Mouse (Mus musculus): Measurements from ENCODE around the gene Clstn3. TPM values are rescaled to one million over a fixed set of nuclear protein-coding genes. Genes with fewer than 3 reads are reported as not detected.
A peak's percentile ranks its signal among the peaks of the same experiment; 100 is the strongest.
"Not testable (repeated sequence)": the region's sequence is repeated elsewhere in the genome, so short reads cannot be mapped to it uniquely, and the experiment has no call there.

Gene Clstn3
- total RNA-seq, 4 experiments from 2014 or later = 331 to 359 (median 336) TPM

DNA sequence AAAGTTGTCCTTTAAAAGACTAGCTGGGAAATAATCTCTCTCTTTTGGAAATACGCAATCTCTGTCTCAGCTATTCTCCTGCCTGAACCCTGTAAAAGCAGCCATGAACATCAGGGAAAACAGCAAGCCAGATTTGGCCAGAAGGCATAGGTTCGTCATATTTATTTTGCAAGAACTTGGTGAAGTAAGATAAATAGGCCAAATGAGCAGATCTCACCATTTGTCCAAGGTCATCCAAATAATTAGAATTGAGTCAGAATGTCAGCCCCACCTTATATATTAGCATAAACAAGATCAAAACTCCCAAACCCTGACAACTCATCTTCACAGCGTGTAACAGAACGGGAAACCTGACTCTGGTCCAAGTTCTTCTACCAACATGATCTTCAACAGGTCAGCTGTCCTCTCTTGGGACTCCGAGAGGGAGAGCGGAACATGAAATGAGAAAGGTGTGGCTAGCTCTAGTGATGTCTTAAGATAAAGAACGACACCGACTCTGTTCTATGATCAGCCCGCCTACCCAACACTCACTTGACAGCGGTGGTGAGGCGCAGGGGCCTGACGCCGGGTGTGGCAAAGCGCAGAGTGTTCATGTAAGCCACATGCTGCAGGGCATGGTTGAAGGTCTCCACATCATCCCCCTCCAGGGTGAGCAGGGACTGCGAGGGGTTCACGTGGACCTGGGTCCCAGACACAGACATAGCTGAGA lies 15.5 kb downstream of the Clstn3 start:
- no peak for DNase-seq (ENCODE audit: low spot score in 2 of 2)

DNA sequence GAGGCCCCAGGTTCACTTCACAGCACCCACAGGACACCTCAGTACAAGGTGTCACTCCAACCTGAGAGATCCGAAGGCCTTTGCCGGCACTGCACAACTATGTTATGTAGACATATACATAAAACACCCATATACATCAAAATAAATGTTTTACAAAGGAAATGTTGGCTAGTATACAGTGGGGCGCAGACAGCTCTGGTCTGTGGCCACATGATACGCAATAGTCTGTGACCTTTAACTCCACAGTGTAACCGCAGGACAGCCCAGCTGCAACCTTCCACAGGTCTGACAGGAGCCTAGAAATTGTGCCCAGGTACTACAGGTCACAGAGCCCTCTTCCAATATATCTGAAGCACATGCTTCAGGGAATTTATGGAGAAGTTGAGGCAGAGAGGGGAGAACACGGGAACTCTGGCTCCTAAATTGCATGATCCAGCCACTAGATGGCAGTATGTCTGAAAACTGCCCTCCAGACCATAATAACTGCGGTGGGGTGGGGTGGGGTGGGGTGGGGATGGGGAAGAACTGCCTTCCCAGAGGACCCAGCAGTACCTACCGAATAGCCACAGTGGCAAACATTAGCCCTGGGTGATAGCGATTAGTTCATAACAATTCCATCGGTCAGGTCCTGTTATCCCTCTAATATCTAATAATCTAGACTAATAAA lies 16.3 kb downstream of the Clstn3 start:
- DNase-seq (ENCODE audit: low spot score in 2 of 2) = no peak

DNA sequence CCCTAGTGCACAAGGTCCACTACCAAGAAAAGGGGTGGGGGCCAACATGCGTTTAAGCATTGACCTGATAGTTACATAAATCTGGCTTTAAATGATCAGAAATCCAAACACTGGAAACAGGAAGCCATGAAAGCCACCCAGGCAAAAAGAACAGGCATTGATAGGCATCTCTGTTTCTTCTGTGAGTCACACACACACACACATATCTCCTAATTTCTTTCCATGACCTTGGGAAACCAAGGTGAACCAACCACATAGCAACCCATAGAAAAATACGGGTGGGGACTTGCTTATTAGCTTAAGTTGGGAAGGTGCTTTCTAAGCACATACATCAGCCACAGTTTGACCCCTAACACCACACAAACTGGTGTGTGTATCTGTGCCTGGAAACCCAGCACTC lies 17.2 kb downstream of the Clstn3 start:
- DNase-seq (ENCODE audit: low spot score in 2 of 2) = no peak

DNA sequence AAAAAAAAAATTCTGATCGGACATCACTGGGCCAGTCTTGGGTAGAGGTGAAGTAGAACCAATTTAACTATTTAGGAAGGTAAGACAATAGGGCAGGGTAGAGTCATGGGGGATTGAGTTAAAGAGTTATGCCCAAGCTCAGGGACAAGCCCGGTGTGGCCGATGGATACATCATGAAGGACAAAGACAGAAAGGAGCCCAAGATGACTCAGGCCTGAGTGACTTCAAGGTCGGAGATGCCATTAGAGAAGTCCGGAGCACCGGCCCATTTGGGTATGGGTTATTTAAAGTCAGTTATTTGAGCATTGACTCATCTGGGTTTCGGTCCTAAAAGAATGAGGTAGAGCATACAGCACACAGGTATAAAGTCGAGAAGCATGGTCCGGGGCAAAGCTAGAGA lies 18.1 kb downstream of the Clstn3 start:
- no peak for DNase-seq (ENCODE audit: low spot score in 2 of 2)

DNA sequence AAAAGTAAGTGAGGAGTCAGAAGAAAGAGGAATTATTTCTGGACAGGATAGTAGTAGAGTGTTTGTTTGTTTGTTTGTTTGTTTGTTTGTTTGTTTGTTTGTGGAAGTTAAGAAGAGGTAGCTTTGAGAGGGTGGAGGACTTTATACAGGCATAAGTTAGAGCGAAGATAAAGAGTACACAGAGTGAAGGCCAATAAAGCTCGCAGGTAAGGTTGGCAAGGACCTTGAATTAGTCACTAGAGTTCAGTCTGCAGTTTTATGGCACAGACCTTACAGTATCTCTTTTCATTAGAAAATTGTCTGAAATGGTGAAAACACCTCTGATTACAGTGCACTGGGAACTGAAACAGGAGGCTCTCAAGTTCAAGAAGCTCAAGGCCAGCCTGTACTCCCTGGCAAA lies 18.6 kb downstream of the Clstn3 start:
- no peak for DNase-seq (ENCODE audit: low spot score in 2 of 2)

DNA sequence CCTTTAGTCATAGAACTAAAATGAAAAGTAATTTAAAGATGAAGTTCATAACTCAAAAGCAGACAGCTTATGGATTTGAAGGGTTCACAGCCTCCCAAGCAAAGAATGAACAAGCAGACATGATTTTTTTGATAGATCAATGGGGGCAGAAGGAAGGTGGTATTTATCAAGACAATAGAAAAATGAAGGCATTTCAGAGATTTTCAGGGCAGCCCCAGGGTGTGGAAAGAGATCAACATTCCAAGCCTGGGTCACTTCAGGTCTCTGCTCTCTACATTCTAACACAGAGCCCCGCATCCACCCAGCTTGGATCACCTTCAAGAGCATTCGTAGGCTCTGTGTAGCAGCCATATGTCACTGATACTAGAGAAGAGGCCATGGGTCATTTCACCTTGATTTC lies 21.3 kb downstream of the Clstn3 start:
- no peak for DNase-seq (ENCODE audit: low spot score in 2 of 2)

DNA sequence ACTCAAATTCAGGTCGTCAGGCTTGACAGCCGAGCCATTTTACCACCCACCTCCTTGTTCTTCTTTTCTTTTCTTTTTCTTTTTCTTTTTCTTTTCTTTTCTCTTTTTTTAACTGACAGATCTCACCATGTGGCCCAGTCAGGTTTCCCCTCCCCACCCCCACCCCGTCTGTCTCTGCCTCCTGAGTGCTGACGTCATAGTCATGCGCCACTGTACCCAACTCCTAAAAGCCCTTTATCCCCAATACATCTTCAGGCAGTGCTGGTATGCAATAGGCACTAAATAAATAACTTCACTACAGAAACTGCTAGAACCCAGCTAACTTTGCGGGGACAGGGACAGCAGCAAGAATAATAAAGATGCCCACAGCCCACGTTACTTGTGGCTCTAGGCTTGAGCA lies 28.3 kb downstream of the Clstn3 start:
- no peak for DNase-seq (ENCODE audit: low spot score in 2 of 2)

DNA sequence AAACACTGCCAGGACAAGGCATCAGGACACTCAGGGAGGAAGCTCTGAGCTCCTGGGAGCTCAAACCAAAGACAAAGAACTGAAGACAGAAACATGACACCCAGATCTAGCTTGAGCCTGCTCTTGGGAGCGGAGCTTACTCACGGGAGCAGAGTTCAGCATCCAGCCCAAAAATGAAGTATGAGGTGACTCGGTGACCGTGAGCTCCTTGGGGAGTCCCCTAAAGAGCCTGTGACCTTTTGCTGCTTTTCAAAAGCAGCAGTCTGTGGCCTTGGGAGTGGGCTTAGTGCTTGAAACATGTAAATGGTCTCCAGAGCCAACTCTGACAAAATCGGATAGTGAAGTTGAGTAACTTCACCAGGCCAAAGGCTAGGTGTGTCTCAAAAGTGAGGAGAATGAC lies 29.4 kb downstream of the Clstn3 start:
- DNase-seq (ENCODE audit: low spot score in 2 of 2) = no peak

DNA sequence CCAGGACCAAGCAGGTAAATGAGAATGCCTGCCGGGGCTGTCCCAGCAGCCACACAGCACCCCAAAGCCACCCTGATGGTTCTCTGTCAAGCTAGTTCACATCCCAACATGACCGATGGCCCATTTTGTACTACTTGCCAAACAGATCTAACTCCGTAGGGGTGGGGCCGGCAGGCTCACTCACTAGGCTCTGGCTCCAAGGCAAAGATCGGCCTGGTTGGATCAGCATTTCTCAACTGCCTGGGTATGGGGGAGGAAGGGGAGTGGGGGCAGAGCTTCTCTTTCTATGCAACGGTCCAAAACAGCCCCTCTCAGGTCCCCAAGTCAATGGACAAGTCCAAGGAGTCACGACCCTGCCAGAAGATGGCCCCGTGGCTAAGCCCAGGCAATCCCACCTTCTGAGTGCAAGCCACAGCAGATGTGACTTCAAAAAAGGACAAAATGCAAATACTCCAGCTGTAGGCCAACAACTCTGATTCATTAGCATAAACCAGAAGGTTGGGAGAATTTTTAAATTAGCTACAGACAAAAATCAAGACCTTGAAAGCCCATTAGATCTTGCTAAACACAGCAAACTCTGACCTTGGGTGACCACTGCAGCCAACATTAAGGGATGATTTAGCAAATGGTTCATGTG lies 30.8 kb downstream of the Clstn3 start:
- no peak for DNase-seq (ENCODE audit: low spot score in 2 of 2)

DNA sequence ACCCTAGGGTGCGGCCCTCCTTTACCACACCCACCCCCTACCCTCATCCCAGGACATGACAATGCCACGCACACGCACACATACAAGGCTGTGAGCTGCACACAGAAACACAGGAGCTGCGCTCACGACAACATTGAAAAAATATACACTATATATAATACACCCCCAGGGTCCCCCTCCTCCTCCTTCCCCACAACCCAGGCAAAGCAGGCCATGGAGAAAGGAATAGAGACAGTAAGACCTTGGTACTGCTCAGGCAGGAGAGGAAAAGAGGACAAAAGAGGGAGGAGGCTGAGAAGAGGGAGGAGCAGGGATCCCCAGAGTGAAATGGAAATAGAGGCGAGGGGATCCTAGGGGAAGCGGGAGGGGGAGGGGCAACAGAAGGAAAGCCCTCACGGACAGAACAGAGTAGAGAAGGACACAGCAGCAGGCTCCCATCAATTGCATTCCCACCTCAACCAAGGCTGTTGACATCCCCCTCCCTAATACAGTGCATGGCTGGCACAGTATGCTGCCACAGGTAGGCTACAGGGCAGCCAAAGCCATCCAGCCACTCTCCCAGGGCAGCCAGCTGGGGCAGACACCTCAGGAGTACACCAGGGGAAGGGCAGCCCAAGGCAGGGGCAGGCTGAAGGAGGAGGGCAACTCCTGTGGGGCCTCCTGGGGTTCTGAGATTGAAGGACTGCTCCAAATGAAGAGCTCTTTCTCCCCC lies 33.7 kb downstream of the Clstn3 start:
- no peak for DNase-seq (ENCODE audit: low spot score in 2 of 2)

DNA sequence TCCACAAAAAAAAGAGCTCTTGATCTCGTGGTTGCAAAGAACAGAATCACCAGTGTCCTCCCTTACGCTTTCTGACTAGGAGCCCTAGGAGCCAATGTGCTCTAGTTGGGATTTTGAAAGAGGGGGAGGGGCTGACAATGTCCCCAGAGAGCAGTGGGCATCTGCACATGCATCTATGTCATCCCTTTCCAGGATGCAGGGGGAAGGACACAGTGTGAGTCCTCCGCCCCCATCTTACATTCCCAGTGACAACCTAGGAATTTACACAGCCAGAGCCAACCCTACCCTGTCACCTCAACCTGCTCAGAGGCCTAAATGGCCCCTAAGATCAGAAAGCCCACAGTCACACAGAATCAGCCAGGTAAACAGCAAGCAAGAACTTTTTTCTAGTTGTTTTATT lies 34.2 kb downstream of the Clstn3 start:
- no peak for DNase-seq (ENCODE audit: low spot score in 2 of 2)

DNA sequence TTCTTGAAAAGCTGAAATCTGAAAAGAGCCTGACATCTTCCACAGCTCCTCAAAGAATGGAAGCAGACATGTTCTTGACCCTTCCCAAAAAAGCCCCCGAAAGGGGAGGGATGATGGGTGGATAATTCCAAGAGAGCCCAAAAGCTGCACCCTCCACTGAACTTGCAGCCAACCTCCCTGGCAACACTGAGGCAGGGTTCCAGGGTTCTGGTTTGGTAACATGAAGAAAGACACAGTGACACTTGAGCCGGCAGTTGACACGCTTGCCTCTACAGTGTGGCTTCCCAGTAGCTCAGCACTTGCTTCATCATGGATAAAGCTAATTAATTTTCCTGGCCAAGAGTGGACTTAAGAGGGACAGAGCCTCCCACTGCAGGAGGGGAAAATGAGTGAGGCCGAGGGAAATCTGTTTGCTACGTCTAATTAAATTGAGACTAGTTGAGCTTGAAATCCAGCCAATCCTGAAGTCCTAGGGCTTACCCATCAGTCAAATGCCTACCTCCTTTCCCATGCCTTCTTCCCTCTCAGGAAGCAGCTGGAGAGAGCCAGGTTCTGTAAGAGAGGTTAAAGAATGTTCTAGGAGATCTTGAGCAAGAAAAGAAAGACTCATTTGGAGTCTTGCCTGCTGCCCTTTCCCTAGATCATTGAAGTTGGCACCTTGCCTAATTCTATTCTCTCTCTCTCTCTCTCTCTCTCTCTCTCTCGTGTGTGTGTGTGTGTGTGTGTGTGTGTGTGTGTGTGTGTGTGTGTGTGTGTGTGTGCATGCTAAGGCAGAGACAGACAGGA lies 36.6 kb downstream of the Clstn3 start:
- no peak for DNase-seq (ENCODE audit: low spot score in 2 of 2)

DNA sequence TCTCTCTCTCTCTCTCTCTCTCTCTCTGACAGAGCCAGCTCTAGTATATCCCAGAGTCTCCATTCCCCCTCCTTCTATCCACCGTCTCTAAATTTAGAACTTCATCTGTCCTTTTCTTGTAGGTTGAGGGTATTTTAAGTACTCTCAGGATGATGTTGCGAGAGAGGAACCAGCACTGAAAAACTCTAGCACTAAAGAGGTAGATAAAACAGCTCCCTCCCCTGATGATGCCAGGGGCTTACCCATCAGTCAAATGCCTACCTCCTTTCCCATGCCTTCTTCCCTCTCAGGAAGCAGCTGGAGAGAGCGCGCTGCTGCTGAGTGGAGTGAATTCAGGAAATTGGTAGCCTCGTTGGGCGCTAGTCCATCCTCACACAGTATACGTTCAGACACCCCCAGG lies 37.3 kb downstream of the Clstn3 start:
- peak in 1 of 2 experiments; percentile 59 for DNase-seq (ENCODE audit: low spot score in 2 of 2)

DNA sequence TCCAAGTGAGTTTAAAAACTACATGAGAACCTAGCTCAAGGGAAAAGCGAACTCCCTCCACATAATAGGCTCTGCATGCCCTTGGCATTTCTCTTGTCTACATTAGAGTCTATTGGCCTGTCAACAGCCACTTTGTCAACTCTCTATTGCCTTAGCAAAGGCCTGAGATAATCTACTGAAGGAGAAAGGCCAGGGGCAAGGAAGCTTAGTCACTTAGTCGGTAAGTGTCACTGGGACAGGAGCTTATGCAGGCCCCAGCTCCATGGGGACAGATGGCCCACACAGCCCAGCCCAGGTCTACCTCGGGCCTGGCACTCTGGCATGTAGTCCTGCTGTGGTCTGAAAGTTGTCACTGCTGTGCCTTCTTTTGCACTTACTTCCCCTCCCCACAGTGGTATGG lies 38.0 kb downstream of the Clstn3 start:
- no peak for DNase-seq (ENCODE audit: low spot score in 2 of 2)

DNA sequence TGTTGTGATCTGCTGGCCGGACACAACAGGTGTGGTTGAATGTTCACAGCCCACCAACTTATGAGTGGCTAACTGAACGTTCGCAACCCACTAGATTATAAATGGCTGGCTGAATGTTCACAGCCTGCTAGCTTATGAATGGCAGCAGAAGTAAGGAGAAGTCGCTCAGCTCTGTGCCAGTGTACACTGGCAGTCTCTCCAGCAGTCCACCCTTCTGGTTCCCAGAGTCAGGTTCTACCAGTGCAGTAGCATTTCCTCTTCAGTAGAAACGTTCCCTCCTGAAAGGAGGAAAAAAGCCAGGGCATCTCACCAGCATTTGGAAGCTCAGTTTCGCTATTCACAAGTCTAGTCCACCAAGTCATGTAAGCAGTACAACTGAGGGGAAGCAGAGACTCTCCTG lies 39.1 kb downstream of the Clstn3 start:
- no peak for DNase-seq (ENCODE audit: low spot score in 2 of 2)

DNA sequence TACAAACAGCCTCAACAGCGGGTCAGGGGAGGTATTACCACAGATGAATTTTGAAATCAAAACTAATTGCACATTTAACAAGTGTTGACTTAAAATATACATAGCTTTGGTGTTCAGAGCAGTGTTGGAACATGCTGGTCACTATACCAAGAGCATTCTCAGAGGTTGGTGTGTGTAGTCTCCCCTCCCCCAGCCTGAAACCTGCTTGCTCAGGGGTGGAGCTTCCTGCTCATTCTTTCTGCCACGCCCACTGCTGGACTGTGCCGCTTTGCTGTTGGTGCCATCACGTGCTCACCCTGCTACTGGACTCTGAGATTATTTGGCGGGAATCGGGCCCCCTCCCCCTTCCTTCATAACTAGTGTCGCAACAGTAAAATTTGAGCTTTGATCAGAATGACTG lies 39.6 kb downstream of the Clstn3 start:
- not testable (repeated sequence) for DNase-seq (ENCODE audit: low spot score in 2 of 2)

DNA sequence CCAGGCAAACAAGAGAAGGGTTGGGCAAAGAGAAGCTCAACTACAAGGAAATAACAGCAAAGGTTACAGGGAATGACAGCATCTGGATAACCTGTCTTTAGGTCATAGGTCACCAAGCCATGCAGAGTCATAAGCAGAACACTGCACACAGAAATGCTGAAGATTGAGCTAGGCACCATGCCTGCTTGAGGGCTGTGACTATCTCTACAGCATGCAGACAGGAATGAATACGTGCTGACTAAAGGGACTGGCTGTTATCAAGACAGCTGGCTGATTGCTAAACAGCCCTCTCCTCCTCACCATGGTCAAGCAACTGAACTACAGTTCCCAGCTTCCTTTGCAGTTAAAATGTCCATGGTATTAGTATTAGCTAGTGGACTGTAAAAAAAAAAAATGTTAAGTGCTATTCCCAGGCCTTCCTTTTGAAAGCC lies 40.5 kb downstream of the Clstn3 start:
- DNase-seq (ENCODE audit: low spot score in 2 of 2) = no peak

DNA sequence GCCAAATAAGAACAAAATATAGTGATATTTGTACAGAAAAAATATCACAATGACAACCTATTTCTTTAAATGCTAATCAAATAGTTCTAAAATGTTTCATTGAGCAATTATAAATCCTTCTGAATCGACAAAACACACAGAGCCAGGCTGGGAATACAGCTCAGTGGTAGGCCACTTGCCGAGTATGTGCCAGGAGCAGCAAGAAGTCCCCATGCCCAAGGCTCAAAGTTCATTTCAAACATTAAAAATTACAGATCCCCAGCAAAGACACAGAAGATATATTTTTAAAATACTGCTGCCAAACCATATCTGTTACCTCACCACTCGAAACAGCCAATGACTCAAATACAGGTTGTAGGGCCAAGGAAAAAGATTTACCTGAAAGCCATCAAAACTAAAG lies 45.9 kb downstream of the Clstn3 start:
- no peak for DNase-seq (ENCODE audit: low spot score in 2 of 2)

DNA sequence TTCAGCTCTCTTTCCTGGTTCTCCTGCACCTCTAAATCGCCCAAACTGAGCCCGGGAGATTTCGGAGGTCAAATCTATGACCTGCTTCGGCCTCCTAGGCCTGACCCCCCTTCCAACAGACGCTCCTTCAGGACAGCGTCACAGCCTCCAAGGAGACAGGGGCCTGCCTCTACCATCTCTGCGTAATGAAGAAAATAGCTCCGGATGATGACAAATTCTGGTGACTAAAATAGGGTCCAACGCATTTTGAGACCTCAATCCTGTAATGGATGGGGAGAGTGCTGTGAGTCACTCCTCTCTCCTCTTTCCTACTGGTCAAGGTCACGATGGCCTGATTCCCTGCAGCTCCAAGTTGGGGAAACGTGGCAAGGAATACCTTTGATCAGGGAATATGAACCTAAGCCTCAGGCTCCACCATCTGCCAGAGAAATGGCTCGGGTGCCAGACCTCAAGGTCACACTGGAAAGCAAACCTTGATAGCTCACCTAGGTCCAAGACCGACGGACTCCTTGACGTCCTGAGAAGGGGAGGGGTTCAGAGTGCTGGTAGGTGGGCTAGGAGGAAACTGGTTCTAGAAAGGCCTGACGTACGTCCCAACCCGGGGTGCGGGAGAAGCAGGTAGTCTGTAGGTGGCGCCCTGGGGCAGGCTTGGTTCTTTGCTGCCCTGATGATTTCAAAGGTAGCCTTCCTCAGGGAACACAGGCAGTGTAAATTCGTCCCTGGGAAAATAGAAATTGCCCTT lies 49.1 kb downstream of the Clstn3 start:
- peak; percentile 77 to 86 for DNase-seq (ENCODE audit: low spot score in 2 of 2)

DNA sequence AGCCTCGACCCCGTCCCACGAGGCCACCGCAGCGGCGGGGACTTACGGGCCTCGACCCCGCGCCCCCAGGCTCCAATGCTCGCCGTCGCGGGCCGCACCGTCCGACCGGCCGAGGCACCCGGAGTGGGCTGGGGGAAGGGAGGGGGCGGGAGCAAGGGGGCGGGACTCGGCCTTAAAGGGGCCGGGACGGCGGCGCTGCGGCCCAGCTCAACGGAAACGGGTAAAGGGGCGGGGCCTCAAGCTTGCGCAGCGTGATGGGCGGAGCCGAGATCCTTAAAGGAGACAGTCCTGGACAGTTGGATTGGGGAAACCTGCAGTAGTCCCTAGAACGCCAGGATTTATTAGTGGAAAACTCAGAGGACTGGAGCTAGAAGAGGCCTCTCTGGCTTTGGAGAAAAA lies 49.7 kb downstream of the Clstn3 start, which contains the start of gene Pex5:
Gene Pex5, minus strand, starts transcription at position 141 of the 399 bp plus-strand sequence.
- peak; percentile 84 to 95 for DNase-seq (ENCODE audit: low spot score in 2 of 2)
